Mouse (Mus musculus): ENCODE results near the gene Olfr776.
"Not testable (repeated sequence)": the region's sequence is repeated elsewhere in the genome, so short reads cannot be mapped to it uniquely, and the experiment has no call there.

Olfr776 gene

GRCm38 (mm10) chr10:129258827-129259226, at the start of gene Olfr776:
TSS of gene Olfr776 (plus strand) at chr10:129259127.
- DNase-seq (ENCODE audit: low read depth, low spot score), result no peak

- DNase-seq (ENCODE audit: low read depth, low spot score), result peak; percentile 52
These were observed 28.2 kb upstream of the Olfr776 start for GRCm38 (mm10) chr10:129230737-129231136.

DNA sequence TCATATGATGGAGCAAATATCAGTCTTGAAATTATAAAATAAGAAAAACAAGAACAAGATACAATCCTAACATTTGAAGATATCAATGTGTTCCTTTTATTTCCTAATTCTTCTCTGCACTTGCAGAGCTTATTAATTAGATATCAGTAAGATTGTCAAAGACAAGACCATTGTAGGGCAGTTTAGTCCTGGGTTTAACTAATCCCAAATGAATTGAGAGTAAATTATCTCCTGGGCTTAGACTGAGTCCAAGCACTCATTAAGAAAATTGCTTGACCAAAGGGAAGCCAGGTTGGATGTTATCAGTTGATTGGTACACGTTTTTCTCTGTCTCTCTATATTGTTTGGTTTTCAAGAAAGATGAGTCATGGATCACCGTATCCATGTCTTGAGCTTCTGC, 23.0 kb upstream of the Olfr776 start, which contains the start of gene Olfr774:
Gene Olfr774, plus strand, starts transcription at position 301 of the 400 bp plus-strand sequence.
- DNase-seq (ENCODE audit: low read depth, low spot score), result no peak

DNA sequence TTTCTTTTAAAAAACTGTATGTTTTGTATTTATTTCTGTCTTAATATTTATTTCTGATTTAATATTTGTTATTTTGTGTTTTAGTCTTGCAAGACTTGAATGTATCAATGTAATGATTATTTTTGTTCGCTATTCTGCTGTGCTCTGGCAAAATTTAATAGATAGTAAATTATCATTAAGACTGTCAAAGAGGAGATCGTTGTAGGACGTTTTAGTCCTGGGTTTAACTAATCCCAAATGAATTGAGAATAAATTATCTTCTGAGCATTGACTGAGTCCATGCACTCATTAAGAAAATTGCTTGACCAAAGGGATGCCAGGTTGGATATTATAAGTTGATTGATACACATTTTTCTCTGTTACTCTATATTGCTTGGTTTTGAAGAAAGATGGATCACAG, 10.8 kb upstream of the Olfr776 start, which contains the start of gene Olfr775:
Gene Olfr775, plus strand, starts transcription at position 301 of the 400 bp plus-strand sequence.
- DNase-seq (ENCODE audit: low read depth, low spot score), result no peak

DNA sequence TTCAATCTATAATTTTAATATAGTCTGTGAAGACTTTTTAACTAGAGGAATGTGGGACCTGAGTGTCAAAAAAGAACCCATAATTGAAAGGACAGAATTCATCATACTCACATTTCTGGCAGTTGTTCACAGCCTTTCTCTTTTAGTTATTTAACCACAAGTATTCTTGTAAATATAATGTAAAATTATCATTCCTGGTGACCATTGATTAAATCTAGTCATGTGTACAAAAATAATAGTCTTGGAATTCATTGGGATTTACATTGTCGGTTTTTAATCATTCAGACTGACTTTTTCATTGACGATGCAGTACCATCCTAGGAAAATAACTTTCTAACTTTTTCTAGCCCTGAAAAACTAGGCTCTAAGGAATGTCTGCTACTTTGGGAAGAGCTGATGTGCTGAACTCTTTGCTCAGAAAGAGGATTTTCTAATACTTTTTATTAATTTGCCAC, 12.2 kb downstream of the Olfr776 start, which contains the start of gene Olfr777:
Gene Olfr777, minus strand, starts transcription at position 405 of the 455 bp plus-strand sequence.
- no peak for DNase-seq (ENCODE audit: low read depth, low spot score)

DNA sequence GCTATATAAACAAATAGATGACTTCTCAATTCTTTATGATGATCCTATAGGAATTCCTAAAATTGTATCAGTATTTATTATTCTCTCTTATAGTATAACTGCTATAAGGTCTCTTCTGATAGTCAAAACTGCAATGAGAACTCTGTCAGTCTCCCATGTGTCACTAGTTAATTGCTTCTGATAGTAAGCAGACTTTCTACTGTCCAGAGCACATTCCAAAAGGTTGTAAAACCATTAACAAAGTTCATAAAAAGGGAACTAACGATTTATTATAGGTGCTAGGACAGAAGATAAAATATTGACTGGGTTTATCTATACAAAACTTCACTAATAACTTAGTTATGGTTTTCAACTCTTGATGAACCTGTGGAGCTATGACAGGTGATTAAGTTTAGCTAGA, 54.0 kb downstream of the Olfr776 start:
- not testable (repeated sequence) for DNase-seq (ENCODE audit: low read depth, low spot score)

DNA sequence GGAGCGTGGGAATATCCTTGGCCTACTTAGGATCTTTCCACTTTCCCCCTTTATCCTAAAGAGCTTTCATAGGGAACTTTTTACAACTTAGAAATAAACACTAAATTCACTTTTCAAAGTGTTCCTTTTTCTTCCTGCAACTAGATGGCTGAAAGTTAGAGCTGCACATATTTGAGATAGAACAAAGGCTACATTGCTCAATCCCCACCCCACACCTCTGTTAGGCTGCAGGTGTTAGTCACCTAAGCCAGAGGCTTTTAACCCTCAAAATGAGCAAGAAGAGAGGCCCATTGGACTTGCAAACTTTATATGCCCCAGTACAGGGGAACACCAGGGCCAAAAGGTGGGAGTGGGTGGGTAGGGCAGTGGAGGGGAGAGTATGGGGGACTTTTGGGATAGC, 54.6 kb downstream of the Olfr776 start:
- not testable (repeated sequence) for DNase-seq (ENCODE audit: low read depth, low spot score)
